Comparison of ENCODE assay signal across 8 mouse cellular contexts in genomic region chr2:35906174-35906798, GRCm38 (mm10).
DNase-seq lines count a peak whose midpoint lies in the region; ATAC-seq lines count a peak whose summit lies in the region.

No protein-coding gene starts in this region.

- no peak overlapping the region for H3K4me3 ChIP-seq in hindbrain, embryonic 13.5 days

- no peaks in the 10 kb centered on the region for H3K27me3 ChIP-seq in hindbrain, embryonic 13.5 days

- peaks cover 3% of the 10 kb centered on the region; the same call in 1 of the 2 replicates for H3K4me1 ChIP-seq in hindbrain, embryonic 13.5 days (replicated peaks)

- no peak overlapping the region for H3K4me2 ChIP-seq in hindbrain, embryonic 13.5 days

- WGBS in hindbrain, embryonic 13.5 days: 18% methylated on average over 11 of the region's 11 CpGs

- no peak overlapping the region for H3K27ac ChIP-seq in hindbrain, embryonic 13.5 days

- H3K36me3 ChIP-seq in hindbrain, embryonic 13.5 days: no peaks in the 10 kb centered on the region

- no peak overlapping the region for H3K9ac ChIP-seq in hindbrain, embryonic 13.5 days

- no peaks in the 10 kb centered on the region for H3K9me3 ChIP-seq in hindbrain, embryonic 13.5 days

- DNase-seq in adipocyte (ENCODE audit: low spot score): peak; percentile 89
- peak; percentile 83 to 86 for DNase-seq in cerebellum, postnatal 14 days
- DNase-seq in frontal cortex, postnatal 14 days (ENCODE audit: low spot score in 2 of 2): peak; percentile 26 to 59
- peak; percentile 58 for DNase-seq in layer of hippocampus, adult 9-11 months
- peak; percentile 70 for DNase-seq in lung, postnatal 14 days
- peak; percentile 76 for DNase-seq in right cerebral cortex, adult 18-20 months

- ATAC-seq in hindbrain, embryonic 13.5 days (ENCODE audit: low FRiP score): peak; percentile 72
- ATAC-seq in activated CD4-positive, CD25-positive, alpha-beta regulatory T cell, adult 4 months: no peak
